In genomic region chr5:76304452-76305341, GRCm38 (mm10) we compare ENCODE assay signal across 8 mouse cellular contexts. TPM values are rescaled to one million over a fixed set of nuclear protein-coding genes. Genes with fewer than 3 reads are reported as not detected.
DNase-seq lines count a peak whose midpoint lies in the region; ATAC-seq lines count a peak whose summit lies in the region.

Gene Clock (minus strand): TSS chr5:76304792.

- peak within 1 kb of the TSS; percentile 72 for H3K9ac ChIP-seq in hindbrain, embryonic 15.5 days

- peaks cover 35% of the 10 kb centered on the region for H3K4me1 ChIP-seq in hindbrain, embryonic 15.5 days (replicated peaks)

- peak within 1 kb of the TSS; percentile 95 for H3K27ac ChIP-seq in hindbrain, embryonic 15.5 days (replicated peaks)

- H3K36me3 ChIP-seq in hindbrain, embryonic 15.5 days: no peaks in the 10 kb centered on the region

- peak within 1 kb of the TSS; percentile 68 for H3K4me2 ChIP-seq in hindbrain, embryonic 15.5 days

- under 1% methylated on average over 81 of the region's 104 CpGs for WGBS in hindbrain, embryonic 15.5 days

- no peaks in the 10 kb centered on the region for H3K9me3 ChIP-seq in hindbrain, embryonic 15.5 days

- H3K4me3 ChIP-seq in hindbrain, embryonic 15.5 days: peak within 1 kb of the TSS; percentile 73

- peak; percentile 93 for ATAC-seq in hindbrain, embryonic 15.5 days (ENCODE audit: low FRiP score, low read depth)

- DNase-seq in T-cell, adult 2 months (ENCODE audit: low spot score): peak; percentile 79
- peak; percentile 93 to 95 for DNase-seq in cerebellum, postnatal 14 days
- peak; percentile 89 for DNase-seq in gastrocnemius, adult 18-20 months (ENCODE audit: low spot score)
- peak; percentile 87 to 92 for DNase-seq in left cerebral cortex, adult 18-20 months (ENCODE audit: low spot score in 2 of 2)
- DNase-seq in lung, postnatal 4 days: peak; percentile 92 to 94
- DNase-seq in retina, postnatal 1 day: peak; percentile 94
- DNase-seq in thymus, postnatal 4 days: peak; percentile 87

- H3K27me3 ChIP-seq in hindbrain, embryonic 15.5 days: no peaks in the 10 kb centered on the region

RNA-seq across cellular contexts. Expression of gene Clock, which starts in this region (rescaled TPM):
- 10 to 100 TPM; 17.9 to 22.6 TPM for total RNA-seq in gastrocnemius, adult 18-20 months (2021)
- 13.1 and 14.4 TPM in 2 replicates for polyA plus RNA-seq in hindbrain, embryonic 15.5 days (2015; fragmentation: Nextera tagmentation; extraction: Ambion mirVana)
- 10 to 100 TPM; 55.2 to 55.7 TPM for total RNA-seq in left cerebral cortex, adult 18-20 months (2021)

Comparison
In these comparisons a context has a peak if more than half of its experiments do, and no peak if none do; other contexts are left out.
1. Peak in every context shown above with its lines: DNase-seq, ATAC-seq, H3K4me3 ChIP-seq and H3K27ac ChIP-seq.